Mouse (Mus musculus) G1E-ER4 (cell line): ENCODE results near the gene Slc35f6. TPM values are rescaled to one million over a fixed set of nuclear protein-coding genes. Genes with fewer than 3 reads are reported as not detected.

Experiments
- GATA1 ChIP-seq: IDR thresholded peaks from one replicate; pipeline ENCODE4 v1.8.0; 2012; ENCODE audit warnings: low read length, inconsistent platforms
- polyA plus RNA-seq: library from polyadenylated mRNA; stranded (reverse); fragments of >175 nt; gene quantifications from 2 replicates; pipeline ENCODE4 v1.2.3, GENCODE M21; 2012

The Slc35f6 gene
- polyA plus RNA-seq, 1 experiment = 10.7 TPM

DNA sequence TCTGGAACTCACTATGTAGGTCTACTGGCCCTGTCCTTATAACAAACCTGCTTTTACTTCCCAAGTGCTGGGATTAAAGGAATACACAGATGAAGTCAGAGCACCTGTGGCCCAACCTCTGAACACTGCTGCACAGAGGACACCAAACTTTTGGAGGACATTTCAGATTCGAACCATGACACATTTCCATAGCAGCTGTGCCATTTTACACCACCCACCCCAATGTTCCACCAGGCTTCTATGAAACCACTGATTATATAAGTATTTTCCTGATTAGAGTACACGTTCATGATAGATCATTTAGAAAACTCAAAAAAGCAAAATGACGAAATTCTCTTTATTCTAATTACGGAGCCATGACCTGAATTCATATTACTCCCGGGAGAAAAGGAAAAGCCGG is 18.2 kb downstream of the Slc35f6 start:
- TF ChIP-seq GATA1 = no peak

DNA sequence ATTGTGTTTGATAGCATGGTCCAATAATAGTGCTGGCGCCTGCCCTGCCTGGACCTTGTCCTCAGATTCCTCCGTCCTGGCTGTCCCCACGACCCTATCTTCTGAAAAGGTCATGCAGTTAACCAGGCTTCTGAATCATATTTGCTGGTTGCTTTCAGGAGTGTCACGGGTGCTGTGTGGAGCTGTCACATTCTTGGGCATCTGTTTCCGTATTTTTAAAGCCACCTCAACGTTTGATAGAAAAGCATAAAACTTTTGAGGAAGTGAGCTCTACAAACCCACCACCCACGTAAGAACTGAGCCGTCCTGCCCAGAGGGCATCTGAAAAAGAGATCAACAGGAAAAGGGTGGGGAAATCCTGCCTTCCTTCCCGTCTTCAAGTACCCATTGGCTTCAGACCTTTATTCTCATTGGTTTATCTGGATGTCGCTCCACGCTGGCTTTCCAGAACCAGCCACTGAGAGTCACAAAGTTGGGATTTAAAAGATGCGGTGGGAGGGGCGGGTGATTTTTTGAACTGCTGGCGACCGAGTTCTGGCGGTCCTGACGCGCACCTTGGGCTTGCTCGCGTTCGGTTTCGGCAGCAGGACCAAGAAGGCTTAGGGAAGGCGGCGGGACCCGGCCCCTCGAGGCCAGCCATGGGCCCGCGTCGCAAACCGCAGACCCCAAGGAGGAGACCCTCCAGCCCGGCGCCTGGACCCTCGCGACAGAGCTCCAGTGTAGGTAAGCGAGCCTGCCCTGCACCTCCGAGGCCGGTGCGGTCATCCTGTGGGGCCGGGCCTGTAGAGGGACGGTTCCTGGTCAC is 18.9 kb downstream of the Slc35f6 start, which contains the start of gene Cenpa:
Cenpa (plus strand) TSS at position 387 of the 805 bp plus-strand sequence.
- TF ChIP-seq GATA1 = no peak

DNA sequence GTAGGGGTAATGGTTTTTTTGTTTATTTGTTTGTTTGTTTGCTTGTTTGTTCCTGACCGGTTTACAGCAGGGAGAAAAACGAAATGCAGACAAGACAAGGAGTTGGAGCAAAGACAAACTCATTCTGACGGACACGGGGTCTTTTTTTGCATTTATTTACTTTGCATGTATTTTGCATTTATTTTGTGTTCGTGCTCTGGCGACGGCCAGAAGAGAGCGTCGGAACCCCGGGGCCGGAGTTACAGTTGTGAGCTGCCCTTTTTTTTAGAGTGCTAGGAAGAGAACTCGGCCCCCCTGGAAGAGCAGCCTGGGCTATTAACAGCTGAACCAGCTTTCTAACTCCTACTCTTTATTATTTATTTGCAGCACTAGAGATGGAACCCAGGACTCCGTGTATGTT is 19.5 kb downstream of the Slc35f6 start:
- no peak for TF ChIP-seq GATA1

DNA sequence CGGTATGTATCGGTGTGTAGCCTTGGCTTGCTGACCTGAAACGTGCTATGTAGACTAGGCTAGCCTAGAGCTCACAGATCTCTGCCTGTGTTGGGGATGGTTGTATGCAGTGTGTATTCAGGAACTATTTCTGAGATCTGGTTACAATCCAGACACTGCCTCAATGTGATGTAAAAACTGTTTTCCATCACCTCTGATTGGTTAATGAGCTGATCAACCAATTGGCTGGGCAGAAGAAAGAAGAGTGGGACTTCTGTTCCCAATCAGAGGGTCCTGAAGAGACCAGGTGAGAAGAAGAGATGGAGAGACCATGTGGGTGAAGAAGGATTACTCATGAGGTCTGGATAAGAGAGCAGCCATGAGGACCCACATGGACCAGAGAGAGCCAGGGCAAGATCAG is 20.0 kb downstream of the Slc35f6 start:
- TF ChIP-seq GATA1 = no peak

DNA sequence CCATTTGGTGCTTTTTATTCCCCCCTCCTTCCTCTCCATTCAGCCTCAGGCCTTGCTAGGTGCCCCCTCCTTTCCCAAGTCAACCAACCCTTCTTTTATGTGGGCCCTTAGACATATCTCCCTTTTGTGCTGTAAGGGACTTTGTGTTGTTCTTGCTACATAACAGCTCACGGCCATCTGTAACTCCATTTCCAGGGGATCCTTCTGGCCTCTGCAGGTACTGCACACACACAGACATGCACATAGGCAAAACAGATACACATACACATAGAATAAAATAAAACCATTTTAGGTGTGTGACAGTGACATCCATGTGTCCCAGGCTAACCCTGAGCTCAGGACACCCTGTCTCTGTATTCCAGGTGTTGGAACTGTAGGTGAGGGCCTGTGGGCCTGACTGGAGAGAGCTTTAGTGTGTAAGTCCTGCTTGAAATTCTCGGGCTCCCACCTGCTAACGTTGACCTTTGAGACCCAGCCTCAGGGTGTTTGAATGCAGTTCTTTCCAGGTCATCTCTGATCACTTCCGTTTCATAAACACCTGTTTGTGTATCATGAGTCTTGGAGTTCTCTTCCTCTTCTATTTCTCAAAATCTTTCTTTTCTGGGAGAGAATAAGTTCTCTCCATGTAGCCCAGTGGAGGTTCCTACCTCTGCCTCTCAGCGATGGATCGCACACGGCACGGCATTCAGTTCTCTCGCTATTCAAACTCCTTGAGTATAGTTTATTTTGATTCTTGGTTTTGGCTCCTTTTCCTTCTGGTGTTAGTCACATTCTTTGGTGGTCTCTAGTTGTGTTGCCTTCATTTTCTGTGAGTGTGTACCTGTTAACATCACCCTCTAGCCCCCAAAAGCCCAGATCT is 21.1 kb downstream of the Slc35f6 start:
- no peak for TF ChIP-seq GATA1

DNA sequence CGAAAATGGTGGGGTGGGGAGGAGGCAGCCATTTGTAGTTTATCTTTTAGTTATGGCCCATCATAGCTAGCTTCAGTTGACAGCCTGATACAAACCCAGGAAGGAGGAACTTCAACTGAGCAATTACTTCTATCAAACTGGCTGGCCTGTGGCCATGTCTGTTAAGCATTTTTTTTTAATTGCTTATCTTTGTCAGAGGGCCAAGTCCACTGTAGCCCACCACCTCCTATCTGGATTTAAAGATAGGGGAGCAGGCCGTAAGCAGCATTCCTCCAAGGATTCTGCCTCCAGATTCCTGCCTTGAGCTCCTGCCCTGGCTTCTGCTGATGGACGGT is 21.7 kb downstream of the Slc35f6 start:
- TF ChIP-seq GATA1 = no peak

DNA sequence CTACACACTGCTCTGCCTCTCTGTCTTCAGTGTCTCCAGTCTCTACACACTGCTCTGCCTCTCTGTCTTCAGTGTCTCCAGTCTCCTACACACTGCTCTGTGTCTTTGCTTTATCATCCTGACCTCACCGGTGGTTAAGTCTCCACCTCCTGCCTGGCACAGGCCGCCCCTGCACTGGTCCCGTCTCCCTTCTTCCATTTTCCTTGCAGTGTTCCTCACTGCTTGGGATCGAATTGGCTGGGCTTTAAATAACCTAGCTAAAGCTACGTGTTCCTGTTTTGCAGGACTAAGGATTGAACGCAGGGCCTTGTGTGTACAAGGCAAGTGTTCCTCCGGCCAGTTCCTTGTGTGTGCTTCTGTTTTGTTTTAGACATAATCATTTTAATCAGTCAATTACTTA is 22.4 kb downstream of the Slc35f6 start:
- TF ChIP-seq GATA1 = no peak

DNA sequence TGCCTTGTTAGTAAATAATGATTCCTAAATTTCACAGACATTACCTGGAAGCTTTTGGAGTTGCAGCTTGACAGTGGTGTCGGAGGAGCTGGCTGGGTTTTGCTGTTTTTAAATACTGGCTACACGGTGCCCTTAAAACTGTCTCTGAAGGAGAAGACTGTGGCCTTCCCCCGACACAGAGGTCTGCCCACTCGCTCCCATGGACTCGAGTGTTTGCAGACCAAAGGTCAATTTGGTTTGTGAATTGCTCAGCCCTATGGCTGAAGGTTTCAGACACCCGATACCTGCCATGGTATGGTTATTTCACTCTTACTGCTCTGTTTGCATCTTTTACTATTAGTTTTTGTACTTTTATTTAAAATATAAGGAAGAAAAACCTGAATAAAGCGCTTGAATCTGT is 26.3 kb downstream of the Slc35f6 start:
- no peak for TF ChIP-seq GATA1

DNA sequence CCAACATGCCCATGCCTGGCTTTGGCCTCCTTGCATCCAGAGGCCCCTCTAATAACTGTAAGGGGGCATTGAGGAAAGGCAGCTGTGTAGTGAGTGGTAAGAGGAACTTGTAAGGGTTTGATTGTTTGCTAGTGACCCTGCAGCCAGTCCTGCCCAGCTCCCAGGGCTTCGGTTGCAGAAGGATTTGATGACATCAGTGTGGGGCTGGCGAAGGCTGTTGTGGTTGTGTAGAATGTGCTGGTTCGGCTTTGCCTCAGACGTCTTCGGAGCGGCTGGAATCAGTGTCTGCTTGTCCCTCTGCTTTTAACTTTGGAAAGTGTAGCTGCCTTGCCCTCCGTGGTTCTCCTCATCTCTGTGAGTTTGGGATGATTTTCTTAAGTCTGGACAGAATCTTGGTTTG is 29.1 kb downstream of the Slc35f6 start:
- no peak for TF ChIP-seq GATA1

DNA sequence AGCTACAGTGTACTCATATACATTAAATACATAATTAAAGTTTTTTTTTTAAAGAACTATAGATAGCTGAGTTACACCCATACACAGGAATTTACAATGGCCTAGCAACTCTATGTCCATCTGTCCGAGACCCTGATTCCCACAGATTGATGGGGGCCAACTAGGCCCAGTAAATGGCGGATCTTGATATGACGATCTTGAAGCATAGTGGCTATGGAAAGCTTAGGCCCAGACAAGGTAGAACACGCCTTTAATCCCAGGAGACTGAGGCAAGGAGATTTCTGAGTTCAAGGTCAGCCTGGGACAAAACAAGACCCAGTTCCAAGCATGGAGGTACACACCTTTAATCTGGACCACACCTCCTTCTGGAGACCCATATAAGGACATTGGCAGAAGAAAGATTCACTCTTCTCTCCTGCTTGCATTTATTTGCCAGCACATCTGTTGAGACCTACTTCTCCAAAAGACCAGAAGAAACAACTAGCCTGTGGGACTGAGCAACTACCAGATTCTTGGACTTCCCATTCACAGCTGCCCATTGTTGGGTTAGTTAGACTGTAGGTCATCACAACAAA is 31.1 kb downstream of the Slc35f6 start:
- TF ChIP-seq GATA1 = no peak

DNA sequence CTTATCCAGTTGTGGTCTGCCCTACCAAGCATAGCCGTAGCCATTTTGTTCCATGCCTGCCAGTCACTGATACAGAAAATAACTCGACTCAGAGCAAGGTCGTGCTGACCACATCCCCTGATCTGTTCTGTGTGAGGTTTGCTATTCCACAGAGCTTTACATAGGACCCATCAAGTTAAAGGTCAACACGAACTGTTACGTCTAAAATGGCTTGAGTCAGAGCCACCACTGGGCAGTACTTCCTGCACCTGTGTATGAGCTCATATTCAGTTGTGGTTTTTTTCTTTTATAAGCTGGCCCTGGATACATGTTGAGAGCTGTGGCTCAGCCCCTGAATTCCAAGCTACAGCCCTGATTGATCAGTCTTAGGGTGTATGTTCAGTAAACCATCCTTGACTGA is 31.9 kb downstream of the Slc35f6 start:
- TF ChIP-seq GATA1 = no peak

DNA sequence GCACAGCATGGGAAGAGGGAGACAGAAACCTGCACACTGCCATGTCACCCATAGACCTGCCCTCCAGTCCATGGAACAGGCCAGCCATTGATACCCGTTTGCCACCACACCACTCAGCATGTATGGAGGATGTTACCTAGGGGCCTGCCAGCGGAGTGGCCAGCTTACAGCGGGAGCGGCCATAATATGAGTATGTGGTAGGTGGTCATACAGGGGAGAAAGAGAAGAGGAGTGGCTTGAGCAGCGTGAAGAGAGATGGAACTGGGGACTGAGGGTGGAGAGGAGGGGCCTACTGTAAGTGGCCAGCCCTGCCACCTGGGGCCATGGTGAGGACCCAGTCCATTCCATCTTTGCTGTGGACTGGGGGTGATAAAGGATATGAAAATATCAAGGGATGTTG is 34.2 kb downstream of the Slc35f6 start:
- no peak for TF ChIP-seq GATA1

DNA sequence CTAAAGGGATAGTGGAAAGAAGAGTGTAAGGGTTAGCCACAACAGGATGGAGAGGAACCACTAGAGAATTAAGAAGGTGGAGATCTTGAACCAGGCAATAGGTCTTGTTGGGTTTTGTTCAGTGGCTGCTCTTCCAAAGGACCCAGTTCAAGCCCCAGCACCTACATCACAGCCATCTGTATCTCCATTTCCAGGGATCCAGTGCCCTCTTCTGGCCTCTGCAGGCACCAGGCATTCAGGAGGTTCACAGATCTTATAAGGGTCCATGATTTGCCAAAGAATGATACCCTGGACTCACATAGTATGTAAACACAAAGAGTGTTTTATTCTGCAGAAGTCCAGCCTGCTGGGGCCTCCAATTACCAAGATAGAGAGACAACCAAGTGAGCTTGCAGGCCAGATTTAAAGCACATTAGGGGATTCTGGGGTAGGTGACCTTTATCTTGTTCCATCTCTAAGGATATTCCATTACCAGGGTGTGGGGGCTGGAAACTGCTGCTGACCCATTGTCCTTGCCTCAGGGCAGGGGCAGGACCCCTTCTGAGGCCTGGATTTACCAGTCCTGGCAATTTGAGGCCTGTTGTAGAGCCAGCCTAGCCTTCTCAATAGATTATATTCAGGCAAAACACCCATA is 35.4 kb downstream of the Slc35f6 start:
- no peak for TF ChIP-seq GATA1

DNA sequence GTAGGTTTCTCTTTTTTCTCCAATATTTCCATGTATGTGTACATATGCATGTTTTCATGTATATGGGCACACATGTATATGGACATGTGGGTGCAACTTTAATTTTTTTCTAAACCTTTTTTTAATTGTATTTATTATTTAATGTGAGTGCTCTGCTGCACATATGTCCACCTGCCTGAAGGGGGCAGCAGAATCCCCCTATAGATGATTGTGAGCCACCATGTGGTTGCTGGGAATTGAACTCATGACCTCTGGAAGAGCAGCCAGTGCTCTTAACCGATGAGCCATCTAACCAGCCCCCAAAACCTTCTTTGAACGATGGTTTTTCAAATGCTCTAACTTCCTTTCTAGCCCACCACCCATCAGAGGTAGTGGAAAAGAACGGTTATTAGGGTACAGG is 36.3 kb downstream of the Slc35f6 start:
- no peak for TF ChIP-seq GATA1

DNA sequence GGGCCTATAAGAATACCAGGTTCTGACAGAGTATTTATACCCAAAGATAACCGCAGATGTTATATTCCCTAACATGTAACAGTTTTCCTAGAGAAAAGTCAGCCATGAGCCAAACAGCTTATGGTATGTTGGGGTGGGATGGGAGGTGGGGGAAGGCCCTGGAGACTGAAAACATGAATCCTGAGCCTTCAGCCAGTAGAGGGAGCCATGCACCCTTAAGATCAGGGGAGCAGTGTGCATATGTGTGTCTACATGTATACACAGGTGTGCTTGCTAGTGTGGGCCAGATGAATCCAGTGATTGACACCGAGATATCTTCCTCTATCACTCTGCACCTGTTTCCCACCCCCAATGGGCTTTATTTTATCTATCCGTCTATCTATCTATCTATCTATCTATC is 39.0 kb downstream of the Slc35f6 start:
- no peak for TF ChIP-seq GATA1

DNA sequence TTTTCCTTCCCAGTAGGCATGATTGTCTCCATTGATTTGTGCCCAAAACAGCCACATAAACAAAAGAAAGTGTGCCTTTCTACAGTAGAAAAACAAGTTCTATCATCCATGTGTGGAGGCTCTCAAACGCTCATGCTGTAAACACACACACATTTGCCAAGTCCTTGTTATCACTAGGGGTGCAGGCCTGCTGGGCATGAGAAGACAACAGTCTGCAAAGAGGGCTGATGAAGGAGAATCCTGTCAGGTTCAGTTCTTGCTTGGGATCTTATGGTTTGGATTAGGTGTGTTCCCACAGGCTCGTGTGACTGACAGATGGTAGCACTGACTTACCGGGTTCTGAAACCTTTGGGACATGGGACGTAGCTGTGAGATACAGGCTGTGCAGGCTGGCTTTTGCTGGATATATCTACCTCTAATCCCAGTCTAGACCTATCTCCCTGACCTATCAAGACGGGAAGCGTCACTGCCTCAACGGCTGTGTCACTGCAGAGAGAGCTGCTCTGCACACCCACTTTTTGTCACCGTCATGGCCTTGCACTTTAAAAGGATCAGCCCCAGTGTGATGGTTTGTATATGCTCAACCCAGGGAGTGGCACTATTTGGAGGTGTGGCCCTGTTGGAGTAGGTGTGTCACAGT is 52.7 kb downstream of the Slc35f6 start:
- no peak for TF ChIP-seq GATA1

DNA sequence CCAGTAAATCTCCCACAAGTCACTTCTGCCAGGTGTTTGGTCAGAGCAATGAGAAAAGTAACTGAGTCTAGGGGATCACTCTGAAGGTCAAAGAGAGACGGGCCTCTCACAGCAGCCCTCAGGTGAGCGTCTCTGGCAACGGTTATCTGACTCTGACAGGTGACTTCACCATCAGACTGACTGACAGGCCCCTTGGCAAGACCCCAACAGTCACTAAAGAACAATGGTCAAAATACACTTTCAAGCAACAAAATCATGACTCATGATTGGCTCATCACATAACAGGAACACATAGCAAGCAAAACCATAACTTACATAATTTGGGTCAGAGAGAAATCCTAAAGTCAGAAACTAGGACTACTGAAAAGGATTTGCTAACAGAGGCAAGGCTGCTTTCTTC is 54.1 kb downstream of the Slc35f6 start:
- TF ChIP-seq GATA1 = no peak

Other genes starting within 250 kb of the Slc35f6 start
- 0.12 TPM in 1 of 2 replicates, not detected in the other for gene Otof, start 186.0 kb upstream of the Slc35f6 start, polyA plus RNA-seq
- gene 1700001C02Rik, start 181.9 kb upstream of the Slc35f6 start, polyA plus RNA-seq = not detected in 2 replicates
- gene Cib4, start 102.1 kb upstream of the Slc35f6 start, polyA plus RNA-seq = not detected in 2 replicates
- not detected in 2 replicates for gene Kcnk3, start 59.8 kb upstream of the Slc35f6 start, polyA plus RNA-seq
- gene Cenpa, start 18.8 kb downstream of the Slc35f6 start, polyA plus RNA-seq = 391 and 540 TPM in 2 replicates
- gene Dpysl5, start 63.6 kb downstream of the Slc35f6 start, polyA plus RNA-seq = not detected in 2 replicates
- gene Mapre3, start 166.7 kb downstream of the Slc35f6 start, polyA plus RNA-seq = not detected in 2 replicates
- 28.5 and 36.1 TPM in 2 replicates for gene Tmem214, start 220.1 kb downstream of the Slc35f6 start, polyA plus RNA-seq
- 34.9 and 40.4 TPM in 2 replicates for gene Agbl5, start 240.8 kb downstream of the Slc35f6 start, polyA plus RNA-seq